Mouse (Mus musculus) C2C12 (cell line): ENCODE measurements around the gene Chd9. TPM values are rescaled to one million over a fixed set of nuclear protein-coding genes. Genes with fewer than 3 reads are reported as not detected.
"Not testable (repeated sequence)": the region's sequence is repeated elsewhere in the genome, so short reads cannot be mapped to it uniquely, and the experiment has no call there.

ENCODE experiments used
- H3K27me3 ChIP-seq: one replicate; pipeline ENCODE4 v1.6.1; 2011; ENCODE audit not compliant: control insufficient read depth, insufficient read depth, insufficient read length
- H3K36me3 ChIP-seq: one replicate; pipeline ENCODE4 v1.6.1; 2011; ENCODE audit not compliant: control insufficient read depth, insufficient read depth
- H3K4me3 ChIP-seq: one replicate; pipeline ENCODE4 v1.5.1; 2011; ENCODE audit warnings: mild to moderate bottlenecking, control low read depth; ENCODE audit not compliant: poor library complexity, insufficient read depth, severe bottlenecking
- H3K79me2 ChIP-seq: one replicate; pipeline ENCODE4 v1.6.1; 2011; ENCODE audit not compliant: control insufficient read depth, insufficient read depth
- H3K79me3 ChIP-seq: one replicate; pipeline ENCODE4 v1.6.1; 2011; ENCODE audit warnings: low read depth, control low read depth
- H3ac ChIP-seq: one replicate; pipeline ENCODE3; 2011; ENCODE audit warnings: low read depth; ENCODE audit not compliant: control insufficient read depth, insufficient read length
- CEBPB ChIP-seq: IDR thresholded peaks from one replicate; pipeline ENCODE4 v1.6.1; 2011; ENCODE audit warnings: low read depth, mild to moderate bottlenecking, control low read depth, moderate library complexity
- CTCF ChIP-seq: IDR thresholded peaks from one replicate; pipeline ENCODE4 v1.5.1; 2011; ENCODE audit not compliant: control insufficient read depth, insufficient read depth, insufficient read length
- FOSL1 ChIP-seq: IDR thresholded peaks from one replicate; pipeline ENCODE4 v1.8.0; 2011; ENCODE audit warnings: mild to moderate bottlenecking, low read length; ENCODE audit not compliant: poor library complexity, insufficient read depth, severe bottlenecking
- MAX ChIP-seq: IDR thresholded peaks from one replicate; pipeline ENCODE4 v1.6.1; 2011; ENCODE audit warnings: mild to moderate bottlenecking, control low read depth
- MYOD1 ChIP-seq: IDR thresholded peaks from one replicate; pipeline ENCODE4 v1.6.1; 2011; ENCODE audit warnings: low read depth; ENCODE audit not compliant: control insufficient read depth, insufficient read length
- MYOG ChIP-seq: IDR thresholded peaks from one replicate; pipeline ENCODE4 v1.6.1; 2011; ENCODE audit not compliant: control insufficient read depth, insufficient read length; ENCODE audit errors: extremely low read depth
- USF1 ChIP-seq: IDR thresholded peaks from one replicate; pipeline ENCODE4 v1.6.1; 2011; ENCODE audit warnings: low read depth, mild to moderate bottlenecking, control low read depth, moderate library complexity
- polyA plus RNA-seq: library from polyadenylated mRNA; unstranded; fragments of >200 nt; fragmentation: generic; extraction: Trizol; gene quantifications from one replicate; pipeline ENCODE4 v1.2.1, GENCODE M21; 2012; ENCODE audit warnings: missing spikeins

The Chd9 gene
- polyA plus RNA-seq, 1 experiment = 18.4 TPM

DNA sequence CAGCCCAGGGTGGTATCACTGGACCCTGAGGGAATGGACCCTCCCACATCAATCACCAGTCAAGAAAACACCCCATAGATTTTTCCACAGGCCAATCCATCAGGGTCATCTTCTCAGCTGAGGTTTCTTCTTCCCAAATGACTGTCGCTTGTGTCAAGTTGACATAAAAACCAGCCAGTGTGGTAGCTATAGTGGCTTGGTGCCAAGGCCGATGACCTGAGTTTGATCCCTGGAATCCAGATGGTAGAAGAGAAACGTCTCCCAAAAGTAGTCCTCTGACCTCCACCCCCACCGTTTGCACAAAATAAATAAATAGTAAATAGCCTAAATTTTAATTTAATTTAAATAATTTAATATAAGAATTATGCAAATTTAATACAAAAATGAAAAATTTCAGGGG lies 51.9 kb downstream of the Chd9 start:
- no peak overlapping the region for H3ac ChIP-seq
- TF ChIP-seq MYOG = no peak
- no peak for TF ChIP-seq FOSL1
- H3K36me3 ChIP-seq = no peaks in the 10 kb centered on the region
- no peaks in the 10 kb centered on the region for H3K27me3 ChIP-seq
- H3K4me3 ChIP-seq = no peak overlapping the region
- H3K79me2 ChIP-seq = peaks cover 15% of the 10 kb centered on the region
- peaks cover 2% of the 10 kb centered on the region for H3K79me3 ChIP-seq

- Histone ChIP-seq H3ac (no peak overlapping the region), H3K79me3 (peaks cover 2% of the 10 kb centered on the region)
Measured at GRCm38 (mm10) chr8:90881181-90881580, 53.0 kb downstream of the Chd9 start.

DNA sequence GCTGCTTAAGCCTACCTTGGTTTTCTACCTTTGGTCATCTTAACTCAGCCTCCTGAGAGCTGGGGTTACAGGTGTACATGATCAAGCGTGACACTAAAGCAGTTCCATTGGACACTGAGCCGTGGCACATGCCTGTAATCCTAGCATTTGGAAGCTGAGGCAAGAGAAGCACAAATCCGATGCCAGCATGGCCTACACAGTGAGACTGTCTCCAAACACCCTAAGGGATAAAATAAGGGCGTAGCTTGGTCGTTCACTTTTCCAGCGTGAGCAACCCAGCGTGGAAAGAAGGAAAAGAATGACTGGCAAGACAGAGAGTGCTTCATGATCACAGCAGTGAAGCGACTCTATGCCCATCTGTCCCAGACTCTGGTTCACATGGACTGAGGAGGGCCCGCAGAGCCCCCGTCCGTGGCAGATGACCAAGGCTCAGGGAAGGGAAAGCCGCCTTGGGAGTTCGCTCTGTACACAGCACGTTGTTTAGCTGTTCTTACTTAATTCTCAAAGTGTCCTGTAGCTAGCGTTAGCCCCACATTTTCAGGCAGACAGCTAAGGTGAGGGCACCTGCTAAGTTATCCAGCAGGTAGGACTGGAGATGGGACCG lies 54.0 kb downstream of the Chd9 start:
- no peak for TF ChIP-seq CTCF
- no peak for TF ChIP-seq MYOG
- no peak for TF ChIP-seq USF1
- no peak for TF ChIP-seq CEBPB
- TF ChIP-seq MAX = no peak
- no peak for TF ChIP-seq MYOD1
- no peak for TF ChIP-seq FOSL1

More at GRCm38 (mm10) chr8:90881181-90881580, 53.0 kb downstream of the Chd9 start:
- no peak overlapping the region for H3K4me3 ChIP-seq
- peaks cover 15% of the 10 kb centered on the region for H3K79me2 ChIP-seq
- no peaks in the 10 kb centered on the region for H3K27me3 ChIP-seq
- no peaks in the 10 kb centered on the region for H3K36me3 ChIP-seq
- TF ChIP-seq MAX (no peak), FOSL1 (no peak), CEBPB (no peak), CTCF (no peak), MYOG (no peak)

DNA sequence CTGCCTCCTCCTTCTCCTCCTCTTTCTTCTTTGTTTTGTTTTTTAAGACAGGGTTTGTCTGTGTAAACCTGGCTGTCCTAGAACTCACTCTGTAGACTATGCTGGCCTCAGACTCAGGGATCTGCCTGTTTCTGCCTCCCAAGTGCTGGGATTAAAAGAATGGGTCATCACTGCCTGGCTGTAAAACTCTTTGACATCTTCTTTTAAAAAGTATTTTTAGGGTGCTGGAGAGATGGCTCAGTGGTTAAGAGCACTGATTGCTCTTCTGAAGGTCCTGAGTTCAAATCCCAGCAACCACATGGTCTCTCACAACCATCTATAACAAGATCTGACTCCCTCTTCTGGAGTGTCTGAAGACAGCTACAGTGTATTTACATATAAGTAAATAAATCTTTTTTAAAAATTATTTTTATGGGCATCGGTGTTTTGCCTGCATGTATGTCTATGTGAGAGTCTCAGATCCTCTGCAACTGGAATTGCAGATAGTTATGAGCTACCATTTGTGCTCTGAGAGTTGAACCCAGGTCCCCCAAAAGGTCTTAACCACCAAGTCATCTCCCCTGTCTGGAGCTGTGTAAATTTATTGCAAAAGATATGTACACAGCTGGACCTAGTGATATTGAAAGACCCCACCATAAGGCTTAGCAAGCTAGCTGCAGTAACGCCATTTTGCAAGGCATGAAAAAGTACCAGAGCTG lies 57.7 kb downstream of the Chd9 start:
- Histone ChIP-seq H3K36me3 (no peaks in the 10 kb centered on the region), H3ac (no peak overlapping the region), H3K27me3 (no peaks in the 10 kb centered on the region), H3K79me2 (no peaks in the 10 kb centered on the region), H3K4me3 (no peak overlapping the region), H3K79me3 (no peaks in the 10 kb centered on the region)
- TF ChIP-seq MYOG (no peak), MAX (no peak), FOSL1 (no peak), MYOD1 (no peak), CEBPB (no peak), USF1 (no peak), CTCF (no peak)

More for the DNA sequence above, 54.0 kb downstream of the Chd9 start:
- H3K79me2 ChIP-seq = peaks cover 15% of the 10 kb centered on the region
- no peaks in the 10 kb centered on the region for H3K27me3 ChIP-seq
- H3K4me3 ChIP-seq = no peak overlapping the region
- H3K79me3 ChIP-seq = peaks cover 2% of the 10 kb centered on the region
- H3ac ChIP-seq = no peak overlapping the region
- no peaks in the 10 kb centered on the region for H3K36me3 ChIP-seq

DNA sequence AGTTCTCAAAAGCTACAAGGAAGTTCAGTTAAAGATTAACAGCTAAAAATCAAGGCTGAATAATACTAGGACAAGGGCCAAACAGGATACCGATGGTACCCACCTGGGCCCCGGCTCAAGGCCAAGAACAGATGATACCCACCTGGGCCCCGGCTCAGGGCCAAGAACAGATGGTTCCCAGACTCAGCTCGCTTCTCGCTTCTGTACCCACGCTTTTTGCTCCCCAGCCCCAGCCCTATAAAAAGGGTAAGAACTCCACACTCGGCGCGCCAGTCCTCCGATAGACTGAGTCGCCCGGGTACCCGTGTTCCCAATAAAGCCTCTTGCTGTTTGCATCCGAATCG lies 58.2 kb downstream of the Chd9 start:
- H3K36me3 ChIP-seq, H3K79me3 ChIP-seq, H3K4me3 ChIP-seq: not testable (repeated sequence)

GRCm38 (mm10) chr8:90887328-90887727 lies 59.2 kb downstream of the Chd9 start:
- H3K79me3 ChIP-seq, H3K79me2 ChIP-seq, H3K36me3 ChIP-seq, H3K4me3 ChIP-seq, H3K27me3 ChIP-seq, H3ac ChIP-seq: not testable (repeated sequence)

More for the DNA sequence above, 58.2 kb downstream of the Chd9 start:
- not testable (repeated sequence) for H3K79me2 ChIP-seq, H3K27me3 ChIP-seq, H3ac ChIP-seq
